In the genomic region with DNA sequence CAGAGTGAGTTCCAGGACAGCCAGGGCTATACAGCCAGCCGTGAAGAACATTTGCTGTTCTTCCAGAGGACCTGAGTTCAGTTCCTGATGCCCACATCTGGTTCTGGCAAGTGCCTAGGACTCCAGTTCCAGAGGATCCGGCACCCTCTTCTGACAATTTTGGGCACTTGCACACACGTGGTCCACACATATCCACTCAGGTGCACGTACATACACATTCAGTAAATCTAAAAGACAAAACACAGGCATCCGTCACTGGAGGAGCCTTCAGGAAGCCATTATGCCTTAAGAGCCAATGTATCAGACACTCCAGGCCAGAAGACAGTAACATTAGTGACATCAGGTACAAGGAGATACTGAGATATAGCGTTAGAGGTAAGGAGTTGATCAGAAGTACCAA, we compare ENCODE assay signal across 23 mouse cellular contexts. TPM values are rescaled to one million over a fixed set of nuclear protein-coding genes. Genes with fewer than 3 reads are reported as not detected.
DNase-seq lines count a peak whose midpoint lies in the region; TF ChIP-seq lines count a peak whose summit lies in the region.
"Had no signal": no experiment of that assay in that cellular context is flagged by ENCODE, and none has a peak within 500 bp of the region (broad histone marks: within the 10 kb centered on the region; RNA-seq: fewer than 3 reads in every experiment).

No protein-coding gene starts in this region.

- no peak for TF ChIP-seq CTCF in E14TG2a.4 (conservative IDR thresholded peaks at IDR 0.05; ENCODE audit: low read length)

- H3K4me3 ChIP-seq in E14TG2a.4 (replicated peaks; ENCODE audit: low read length), result peak overlapping the region; percentile 93
- H3K4me3 ChIP-seq: embryonic facial prominence, embryonic 13.5 days; embryonic facial prominence, embryonic 15.5 days; erythroblast, embryonic 14.5 days; forebrain, embryonic 10.5 days; forebrain, embryonic 12.5 days had no signal

- intact Hi-C loops in heart, postnatal 10 days (cut with DNase I), result no loop called here

- H3K4me1 ChIP-seq in E14TG2a.4 (replicated peaks; ENCODE audit: low read depth, low read length), result peaks cover 61% of the 10 kb centered on the region

- H3K27me3 ChIP-seq in E14TG2a.4 (ENCODE audit: insufficient read depth, low read length), result no peaks in the 10 kb centered on the region
- H3K27me3 ChIP-seq: CH12.LX; embryonic facial prominence, embryonic 13.5 days; embryonic facial prominence, embryonic 15.5 days had no signal

- peaks cover 31% of the 10 kb centered on the region for H3K9me3 ChIP-seq in E14TG2a.4 (ENCODE audit: low read length)
- H3K9me3 ChIP-seq: embryonic facial prominence, embryonic 13.5 days; embryonic facial prominence, embryonic 15.5 days; forebrain, embryonic 10.5 days; forebrain, embryonic 12.5 days; G1E had no signal

- peak; percentile 52 for DNase-seq in ES-CJ7 (ENCODE audit: low read depth, low spot score)
- DNase-seq in R1 (ENCODE audit: low read depth, low spot score), result peak; percentile 71
- no peak for DNase-seq in heart, postnatal 10 days
- DNase-seq in Muller cell, postnatal 12 days (ENCODE audit: inconsistent ontology term), result no peak
- DNase-seq in layer of hippocampus, postnatal 14 days (ENCODE audit: low spot score in 2 of 2), result no peak
- DNase-seq: adrenal gland, adult 2 months; adrenal gland, postnatal 10 days; adrenal gland, postnatal 25 days; B cell, adult 2 months; cerebellum, adult 11 months; cerebellum, adult 18-20 months; cerebellum, adult 8-10 months; cerebellum, postnatal 14 days; cerebellum, postnatal 36 days; embryo, embryonic 11 days had no signal

- H3K36me3 ChIP-seq in E14TG2a.4 (ENCODE audit: insufficient read depth, low read length), result peaks cover 36% of the 10 kb centered on the region
- H3K36me3 ChIP-seq: embryonic facial prominence, embryonic 13.5 days; embryonic facial prominence, embryonic 15.5 days had no signal

RNA-seq across cellular contexts. Expression of a gene that starts 2.6 kb away (rescaled TPM):
- total RNA-seq in heart, postnatal 10 days (2021), result 100 to 1,000 TPM; 180 to 184 TPM
- total RNA-seq in layer of hippocampus, postnatal 14 days (2021), result 100 to 1,000 TPM; 207 to 216 TPM

RNA-seq across cellular contexts. Expression of a gene that starts 15.9 kb away (rescaled TPM):
- total RNA-seq in heart, postnatal 10 days (2021), result 1 to 10 TPM; 5.8 to 8.1 TPM
- under 1 TPM in 1 of 2 experiments, not detected in 1; 0.28 TPM for total RNA-seq in layer of hippocampus, postnatal 14 days (2021)

RNA-seq across cellular contexts. Expression of a gene that starts 36.3 kb away (rescaled TPM):
- 10 to 100 TPM; 45.0 to 47.1 TPM for total RNA-seq in heart, postnatal 10 days (2021)
- 10 to 100 TPM; 40.9 to 42.2 TPM for total RNA-seq in layer of hippocampus, postnatal 14 days (2021)

RNA-seq across cellular contexts. Expression of a gene that starts 37.3 kb away (rescaled TPM):
- 10 to 100 TPM; 51.6 to 53.4 TPM for total RNA-seq in heart, postnatal 10 days (2021)
- total RNA-seq in layer of hippocampus, postnatal 14 days (2021), result 10 to 100 TPM; 71.4 to 76.1 TPM

RNA-seq across cellular contexts. Expression of a gene that starts 42.6 kb away (rescaled TPM):
- total RNA-seq in heart, postnatal 10 days (2021), result 10 to 100 TPM; 14.4 to 17.2 TPM
- 10 to 100 TPM; 78.3 to 99.5 TPM for total RNA-seq in layer of hippocampus, postnatal 14 days (2021)

Comparison
In these comparisons a context has a peak if more than half of its experiments do, and no peak if none do; other contexts are left out.
1. DNase-seq: peak in ES-CJ7 (single experiment) and R1 (single experiment); none in heart, postnatal 10 days (0 of 2), Muller cell, postnatal 12 days (single experiment) and layer of hippocampus, postnatal 14 days (0 of 2).
2. RNA of a gene that starts 15.9 kb away (total RNA-seq): 5.8 to 8.1 TPM in heart, postnatal 10 days; 0.28 TPM in layer of hippocampus, postnatal 14 days; every median in the first group is over 4 times any median in the second.